Comparison of ENCODE assay signal across 20 mouse cellular contexts in genomic region chr19:52355175-52355574, GRCm38 (mm10).
DNase-seq lines count a peak whose midpoint lies in the region; ATAC-seq lines count a peak whose summit lies in the region.
"Had no signal": no experiment of that assay in that cellular context is flagged by ENCODE, and none has a peak within 500 bp of the region (broad histone marks: within the 10 kb centered on the region; RNA-seq: fewer than 3 reads in every experiment).

No protein-coding gene starts in this region.

- no peak overlapping the region for H3K9ac ChIP-seq in limb, embryonic 13.5 days
- H3K9ac ChIP-seq: forebrain, embryonic 13.5 days; heart, embryonic 15.5 days; hindbrain, embryonic 13.5 days; intestine, embryonic 15.5 days had no signal

- 30% methylated on average over 2 of the region's 2 CpGs for WGBS in limb, embryonic 13.5 days
- WGBS in limb, embryonic 10.5 days = 56% methylated on average over 2 of the region's 2 CpGs

- no peaks in the 10 kb centered on the region for H3K36me3 ChIP-seq in limb, embryonic 13.5 days
- H3K36me3 ChIP-seq in limb, embryonic 10.5 days = no peaks in the 10 kb centered on the region
- H3K36me3 ChIP-seq: embryonic facial prominence, embryonic 10.5 days; heart, embryonic 15.5 days; hindbrain, embryonic 13.5 days; intestine, embryonic 15.5 days had no signal

- H3K27ac ChIP-seq in limb, embryonic 13.5 days = no peak overlapping the region
- no peak overlapping the region for H3K27ac ChIP-seq in limb, embryonic 10.5 days
- H3K27ac ChIP-seq: embryonic facial prominence, embryonic 10.5 days; forebrain, embryonic 13.5 days; heart, adult 2 months; heart, embryonic 15.5 days; hindbrain, embryonic 13.5 days; hindbrain, postnatal 0 days; intestine, embryonic 15.5 days had no signal

- no peaks in the 10 kb centered on the region for H3K9me3 ChIP-seq in limb, embryonic 13.5 days
- H3K9me3 ChIP-seq in limb, embryonic 10.5 days (replicated peaks) = no peaks in the 10 kb centered on the region
- H3K9me3 ChIP-seq: embryonic facial prominence, embryonic 10.5 days; forebrain, embryonic 13.5 days; heart, embryonic 15.5 days; hindbrain, embryonic 13.5 days; intestine, embryonic 15.5 days had no signal

- no peak for DNase-seq in limb, embryonic 10.5 days (ENCODE audit: low spot score)
- peak; percentile 26 for DNase-seq in embryo, embryonic 11.5 days (ENCODE audit: low read depth, low spot score)
- DNase-seq in hindlimb bud, embryonic 11.5 days (ENCODE audit: extremely low spot score, low read depth, low spot score) = peak; percentile 39
- DNase-seq in lung, postnatal 25 days (ENCODE audit: low spot score) = no peak
- DNase-seq in cerebellum, postnatal 10 days = no peak
- DNase-seq: adrenal gland, adult 2 months; adrenal gland, postnatal 25 days; cerebellum, adult 8-10 months; cerebellum, postnatal 25 days; gastrocnemius, postnatal 14 days; heart, adult 2 months; heart, postnatal 14 days had no signal

- H3K4me2 ChIP-seq in limb, embryonic 13.5 days (replicated peaks) = no peak overlapping the region
- H3K4me2 ChIP-seq: forebrain, embryonic 13.5 days; heart, embryonic 11.5 days; heart, embryonic 15.5 days; hindbrain, embryonic 13.5 days; intestine, embryonic 15.5 days had no signal

- H3K4me3 ChIP-seq in limb, embryonic 13.5 days = no peak overlapping the region
- H3K4me3 ChIP-seq in limb, embryonic 10.5 days = no peak overlapping the region
- H3K4me3 ChIP-seq: embryonic facial prominence, embryonic 10.5 days; forebrain, embryonic 13.5 days; heart, adult 2 months; heart, embryonic 15.5 days; hindbrain, embryonic 13.5 days; intestine, embryonic 15.5 days had no signal

- ATAC-seq in limb, embryonic 13.5 days (ENCODE audit: low FRiP score, low read depth) = peak; percentile 73
- ATAC-seq: forebrain, embryonic 13.5 days; hindbrain, postnatal 0 days; intestine, embryonic 15.5 days had no signal

- H3K4me1 ChIP-seq in limb, embryonic 13.5 days = no peaks in the 10 kb centered on the region
- H3K4me1 ChIP-seq in limb, embryonic 10.5 days = no peaks in the 10 kb centered on the region
- H3K4me1 ChIP-seq: embryonic facial prominence, embryonic 10.5 days; forebrain, embryonic 13.5 days; heart, embryonic 15.5 days; hindbrain, embryonic 13.5 days; intestine, embryonic 15.5 days had no signal

- H3K27me3 ChIP-seq in limb, embryonic 13.5 days = no peaks in the 10 kb centered on the region
- H3K27me3 ChIP-seq in limb, embryonic 10.5 days (ENCODE audit: low read depth, poor library complexity, severe bottlenecking) = no peaks in the 10 kb centered on the region
- H3K27me3 ChIP-seq: forebrain, embryonic 13.5 days; heart, embryonic 15.5 days; hindbrain, embryonic 13.5 days; intestine, embryonic 15.5 days had no signal

Comparison
In these comparisons a context has a peak if more than half of its experiments do, and no peak if none do; other contexts are left out.
1. DNase-seq: peak in embryo, embryonic 11.5 days (single experiment) and hindlimb bud, embryonic 11.5 days (single experiment); none in limb, embryonic 10.5 days (single experiment), lung, postnatal 25 days (single experiment) and cerebellum, postnatal 10 days (0 of 2).